Mouse (Mus musculus): ENCODE data around the gene Taf3. TPM values are rescaled to one million over a fixed set of nuclear protein-coding genes. Genes with fewer than 3 reads are reported as not detected.
A peak's percentile ranks its signal among the peaks of the same experiment; 100 is the strongest.

Taf3 gene
- polyA plus RNA-seq, 2 experiments from 2014 or later, result 13.6 to 15.6 TPM

GRCm38 (mm10) chr2:10010263-10010909, 38.0 kb downstream of the Taf3 start:
- peak; percentile 69 for ATAC-seq

DNA sequence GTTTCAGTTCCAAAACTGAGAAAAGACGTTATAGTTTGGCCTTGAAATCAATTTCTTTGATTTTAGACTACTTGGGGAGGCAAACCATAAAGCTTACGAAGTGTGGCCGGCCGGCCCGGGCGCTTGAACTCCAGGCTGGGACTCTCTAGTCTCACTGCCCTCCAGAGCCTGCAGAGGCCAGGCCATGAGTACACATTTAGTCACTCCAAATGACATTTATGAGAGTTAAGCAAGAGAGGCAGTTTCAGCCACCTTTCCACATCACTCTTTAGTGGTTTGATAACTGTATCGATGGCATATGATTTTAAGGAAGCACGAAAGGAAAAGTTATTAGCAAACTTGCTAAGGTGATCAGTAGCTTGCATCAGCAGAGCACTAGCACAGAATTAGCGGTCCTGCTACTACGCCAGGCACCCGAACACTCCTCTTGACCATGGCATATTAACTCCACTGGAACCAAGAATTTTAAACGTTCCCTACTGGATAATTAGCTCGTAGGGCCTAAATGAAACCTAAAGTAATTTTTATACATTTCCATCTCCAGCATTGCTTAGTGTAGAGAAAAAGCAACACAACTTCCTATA, 38.6 kb downstream of the Taf3 start:
- no peak for ATAC-seq

GRCm38 (mm10) chr2:10008593-10008992, 39.8 kb downstream of the Taf3 start:
- ATAC-seq, result no peak

DNA sequence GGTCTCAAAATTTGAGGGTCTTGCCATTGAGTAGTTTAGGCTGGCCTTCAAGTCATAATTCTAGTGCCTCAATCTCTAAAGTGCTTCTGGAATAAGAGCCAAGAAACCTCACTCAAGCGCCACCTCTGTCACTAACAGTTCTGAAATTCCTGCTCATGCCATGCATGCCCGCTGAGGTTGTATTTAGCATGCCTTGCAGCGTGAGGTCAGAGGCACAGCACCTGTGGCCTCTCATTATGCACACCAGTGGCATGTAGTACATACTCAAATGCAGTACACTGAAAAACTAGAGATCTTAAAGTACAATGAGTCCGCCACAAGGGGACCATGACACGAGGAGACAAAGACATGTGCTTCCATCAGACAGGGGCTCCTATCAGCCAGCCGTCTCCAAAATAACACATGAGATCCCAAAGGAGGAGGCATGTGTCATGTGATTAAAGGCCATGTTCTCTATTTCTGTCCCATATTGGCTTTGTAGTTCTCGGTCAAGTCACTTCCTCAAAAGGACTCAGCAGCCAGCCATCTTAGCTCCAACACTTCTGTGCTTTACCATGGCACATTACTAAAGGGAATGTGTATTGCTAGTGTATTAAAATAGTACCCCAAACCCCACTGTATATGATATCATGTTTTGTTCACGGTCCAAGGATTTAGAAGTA, 43.3 kb downstream of the Taf3 start:
- ATAC-seq, result no peak

- no peak for ATAC-seq
Observed at GRCm38 (mm10) chr2:10003358-10003757, 45.0 kb downstream of the Taf3 start.

GRCm38 (mm10) chr2:10001591-10001990, 46.8 kb downstream of the Taf3 start:
- no peak for ATAC-seq

GRCm38 (mm10) chr2:9997535-9997934, 50.9 kb downstream of the Taf3 start:
- peak; percentile 99 for ATAC-seq

GRCm38 (mm10) chr2:9996111-9996510, 52.3 kb downstream of the Taf3 start:
- ATAC-seq, result no peak

DNA sequence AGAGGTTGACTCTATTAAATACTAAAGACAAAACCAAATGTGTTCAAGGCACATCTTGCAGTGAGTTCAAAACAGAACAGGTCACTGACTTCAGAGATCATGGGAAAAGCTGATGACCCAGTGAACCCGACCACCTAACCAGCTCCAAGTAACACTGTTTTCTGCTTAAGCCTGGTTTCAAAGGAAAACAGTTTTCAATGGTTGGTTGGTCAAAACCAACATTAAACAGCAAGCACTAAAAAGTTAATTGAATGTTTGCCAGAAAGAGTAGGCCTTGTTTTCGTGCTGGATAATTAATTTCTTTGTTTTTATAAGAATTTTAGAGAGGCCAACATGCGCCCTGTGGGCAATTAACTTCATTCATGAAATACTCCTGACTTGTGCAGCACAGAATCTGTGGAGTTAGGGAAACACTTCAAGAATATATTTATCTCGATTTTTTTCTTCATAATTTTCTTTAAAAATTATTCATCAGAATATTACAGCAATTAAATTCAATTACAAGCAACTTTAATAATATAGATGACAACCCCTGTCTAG, 57.6 kb downstream of the Taf3 start:
- ATAC-seq, result no peak

DNA sequence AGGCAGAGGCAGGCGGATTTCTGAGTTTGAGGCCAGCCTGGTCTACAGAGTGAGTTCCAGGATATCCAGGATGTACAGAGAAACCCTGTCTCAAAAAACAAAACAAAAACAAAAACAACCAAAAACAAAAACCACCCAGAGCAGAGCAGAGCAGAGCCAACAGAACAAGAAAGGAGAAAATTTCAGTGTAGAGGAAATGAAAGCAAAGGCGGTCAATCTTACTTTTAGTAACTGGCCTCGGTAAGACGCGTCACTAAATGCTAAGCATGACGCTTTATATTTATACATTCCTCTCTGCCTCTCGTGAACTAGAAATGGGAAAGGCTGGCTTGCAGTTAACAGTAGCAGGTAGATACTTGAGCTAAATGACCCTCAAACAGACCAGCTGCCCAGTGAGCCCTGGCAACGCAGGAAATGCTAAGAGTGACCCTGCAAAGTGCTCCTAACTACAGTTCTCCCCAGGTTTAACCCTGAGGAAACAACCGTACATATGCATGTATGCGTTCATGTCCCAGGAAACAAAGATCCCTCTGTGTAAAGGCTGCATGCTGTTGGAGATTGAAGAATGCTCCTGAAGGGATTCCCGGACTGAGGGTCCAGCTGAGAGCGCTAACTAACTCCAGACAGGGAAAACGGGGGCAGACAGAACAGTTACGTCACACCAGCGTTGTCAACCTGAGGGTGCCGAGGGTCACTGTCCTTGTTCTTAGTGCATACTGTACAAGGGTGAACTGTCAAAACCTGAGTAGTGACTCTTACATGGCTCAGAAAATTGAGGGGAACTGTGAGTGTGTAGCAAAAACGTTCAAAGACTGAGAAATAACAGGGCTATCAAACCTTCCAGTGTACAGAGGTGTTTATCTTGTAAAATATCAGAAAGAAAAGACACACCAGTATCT, 58.5 kb downstream of the Taf3 start:
- no peak for ATAC-seq

DNA sequence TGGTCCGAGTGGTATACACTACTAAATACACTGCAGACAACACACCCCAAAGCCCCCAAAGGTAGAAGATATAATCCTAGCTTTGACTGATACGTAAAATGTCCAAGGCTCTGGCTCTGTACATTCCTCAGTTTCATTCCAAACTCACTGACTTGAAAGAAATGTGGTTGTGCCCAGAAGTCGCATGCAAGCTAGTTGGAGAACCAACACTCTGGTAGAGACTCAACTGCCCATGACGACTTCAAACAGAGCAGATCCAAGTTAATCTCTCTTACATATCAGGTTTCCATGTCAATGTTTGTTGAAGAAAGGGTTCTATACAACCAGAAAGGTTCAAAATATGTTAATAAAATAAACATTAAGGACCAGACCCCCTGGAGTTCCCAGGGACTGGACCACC, 60.1 kb downstream of the Taf3 start:
- ATAC-seq, result no peak

DNA sequence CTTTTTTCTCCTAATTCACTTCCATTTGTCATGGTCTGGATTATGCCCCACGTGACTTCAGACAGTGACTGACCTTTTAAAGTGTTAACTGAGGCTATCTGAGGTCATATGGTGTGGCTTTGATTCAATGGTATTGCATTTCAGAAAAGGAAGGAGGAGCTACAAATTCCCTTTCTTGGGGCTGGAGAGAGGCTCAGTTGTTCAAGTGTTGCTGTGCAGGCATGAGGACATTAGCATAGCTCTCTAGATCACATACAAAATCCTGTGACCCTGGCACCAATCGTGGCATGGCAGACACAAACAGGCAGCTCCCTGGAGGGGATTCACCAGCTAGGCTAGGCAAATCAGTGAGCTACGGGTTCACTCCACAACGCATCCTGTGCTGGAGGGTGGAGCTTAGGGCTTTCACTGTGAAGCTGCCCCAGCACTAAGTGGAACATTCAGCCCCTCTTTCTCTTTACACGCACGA, 62.4 kb downstream of the Taf3 start:
- ATAC-seq, result peak; percentile 99

- no peak for ATAC-seq
Observed at GRCm38 (mm10) chr2:9982446-9982845, 66.0 kb downstream of the Taf3 start.

GRCm38 (mm10) chr2:9971927-9972326, 76.5 kb downstream of the Taf3 start:
- no peak for ATAC-seq

DNA sequence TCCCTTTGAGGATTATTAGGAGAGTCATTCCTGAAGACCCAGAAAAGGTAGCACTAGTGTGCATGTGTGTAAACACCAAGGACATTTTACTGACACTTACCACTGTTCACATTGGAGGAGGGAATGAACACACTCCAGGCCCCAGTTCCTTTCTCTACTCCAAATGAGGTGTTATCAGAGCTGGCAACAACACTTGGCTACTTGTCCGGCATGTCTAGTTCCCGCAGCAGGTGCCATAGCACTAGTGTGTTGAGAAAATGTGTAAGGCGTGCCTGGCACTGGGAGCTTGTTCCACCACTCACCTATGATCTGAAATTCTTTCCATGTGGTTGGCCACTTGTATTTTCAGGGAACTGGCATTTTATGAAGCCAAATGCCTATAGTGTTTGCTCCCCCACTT, 77.8 kb downstream of the Taf3 start:
- ATAC-seq, result no peak

- ATAC-seq, result no peak
Observed at GRCm38 (mm10) chr2:9970178-9970577, 78.2 kb downstream of the Taf3 start.

GRCm38 (mm10) chr2:9969734-9970133, 78.7 kb downstream of the Taf3 start:
- ATAC-seq, result no peak

DNA sequence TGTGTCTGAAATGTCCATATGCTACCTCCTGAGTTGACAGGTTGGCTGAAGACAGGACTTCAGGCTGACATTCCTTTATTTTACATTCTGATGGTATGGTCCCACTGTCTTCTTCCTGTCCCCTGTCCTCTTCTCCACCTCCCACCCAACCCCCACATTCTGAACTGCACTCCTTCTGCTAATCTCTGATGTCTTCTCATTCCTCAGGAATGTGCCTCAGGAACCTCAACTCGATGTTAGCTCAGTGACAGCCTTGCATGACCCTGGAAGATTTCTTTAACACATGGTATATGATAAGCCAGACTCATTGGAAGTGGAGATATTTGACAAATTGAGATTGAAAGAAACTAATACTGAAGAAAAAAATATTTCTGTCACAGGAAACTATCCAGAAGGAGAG, 81.8 kb downstream of the Taf3 start:
- no peak for ATAC-seq

DNA sequence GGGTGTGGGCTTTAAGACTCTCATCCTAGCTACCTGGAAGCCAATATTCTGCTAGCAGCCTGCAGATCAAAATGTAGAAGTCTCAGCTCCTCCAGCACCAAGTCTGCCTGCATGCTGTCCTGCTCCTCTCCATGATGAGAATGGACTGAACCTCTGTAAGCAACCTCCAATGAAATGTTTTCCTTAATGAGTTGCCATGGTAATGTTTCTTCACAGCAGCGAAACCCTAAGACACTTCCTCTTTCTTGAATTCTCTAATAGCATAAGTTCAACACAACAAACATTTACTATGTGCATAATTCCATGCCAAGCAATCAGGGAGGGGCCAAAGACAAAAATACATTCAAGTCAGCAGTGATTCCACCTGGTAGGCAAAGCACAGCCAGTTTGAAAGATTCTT, 82.8 kb downstream of the Taf3 start:
- ATAC-seq, result no peak

GRCm38 (mm10) chr2:9962871-9963270, 85.5 kb downstream of the Taf3 start:
- ATAC-seq, result no peak

DNA sequence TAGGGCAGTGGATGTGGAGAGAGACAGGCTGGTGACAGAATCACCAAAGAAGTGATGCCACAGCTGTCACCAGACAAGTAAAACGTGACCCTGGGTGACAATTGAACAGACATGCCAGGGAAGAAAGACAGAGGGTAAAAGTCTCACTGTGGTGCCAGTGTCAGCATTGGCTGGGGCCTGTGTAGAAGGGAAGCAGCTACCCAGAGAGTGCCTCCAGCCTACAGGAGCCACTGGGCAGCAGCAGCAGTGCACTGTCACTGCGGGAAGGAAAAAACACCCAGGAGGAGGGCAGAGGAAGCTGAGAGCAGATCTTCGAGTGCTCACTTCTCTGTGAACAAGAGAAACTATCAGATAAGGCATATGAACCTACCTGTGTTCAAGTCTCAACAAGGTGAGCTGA, 86.7 kb downstream of the Taf3 start:
- no peak for ATAC-seq

DNA sequence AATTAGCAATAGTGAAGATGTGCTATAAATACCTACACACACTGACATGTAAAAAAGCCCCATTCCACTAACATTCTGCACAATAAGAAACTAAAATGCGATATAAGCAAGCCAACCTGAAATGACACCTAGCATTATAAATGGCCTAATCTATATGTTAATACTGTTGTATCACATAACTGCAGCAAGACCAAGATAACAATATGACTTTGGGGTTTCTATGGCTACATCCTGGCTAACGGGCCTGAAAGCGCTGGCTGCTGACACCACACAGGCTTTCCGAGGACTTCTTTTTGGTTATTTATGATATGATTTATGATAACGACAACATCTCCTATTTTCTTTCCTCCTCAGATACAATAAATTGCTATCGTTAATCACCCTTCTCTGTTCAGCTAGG, 90.4 kb downstream of the Taf3 start:
- no peak for ATAC-seq

DNA sequence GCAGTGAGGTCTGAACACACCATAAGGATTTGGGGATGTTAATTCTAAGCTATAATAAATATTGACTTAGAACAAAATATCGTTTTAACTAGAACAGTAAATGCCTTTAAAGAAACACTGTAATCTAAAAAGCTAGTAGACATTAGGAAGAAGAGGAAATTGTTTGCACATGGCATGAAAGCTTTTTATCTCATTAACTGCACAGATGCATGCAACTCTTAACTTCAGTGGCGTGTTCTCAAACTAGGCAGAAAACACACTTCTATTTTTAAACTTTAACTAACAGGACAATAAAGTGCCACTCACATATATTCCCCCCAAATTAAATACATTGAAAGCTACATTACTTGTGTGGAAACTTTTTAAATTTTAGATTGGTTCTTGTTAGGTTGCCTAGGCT, 91.8 kb downstream of the Taf3 start:
- no peak for ATAC-seq
